Mouse (Mus musculus): ENCODE results near the gene Acap3.

Acap3 gene

GRCm38 (mm10) chr4:155886330-155886729, 5.3 kb upstream of the Acap3 start:
- DNase-seq (ENCODE audit: low spot score in 2 of 2): no peak

GRCm38 (mm10) chr4:155887674-155888073, 3.9 kb upstream of the Acap3 start:
- DNase-seq (ENCODE audit: low spot score in 2 of 2): no peak

DNA sequence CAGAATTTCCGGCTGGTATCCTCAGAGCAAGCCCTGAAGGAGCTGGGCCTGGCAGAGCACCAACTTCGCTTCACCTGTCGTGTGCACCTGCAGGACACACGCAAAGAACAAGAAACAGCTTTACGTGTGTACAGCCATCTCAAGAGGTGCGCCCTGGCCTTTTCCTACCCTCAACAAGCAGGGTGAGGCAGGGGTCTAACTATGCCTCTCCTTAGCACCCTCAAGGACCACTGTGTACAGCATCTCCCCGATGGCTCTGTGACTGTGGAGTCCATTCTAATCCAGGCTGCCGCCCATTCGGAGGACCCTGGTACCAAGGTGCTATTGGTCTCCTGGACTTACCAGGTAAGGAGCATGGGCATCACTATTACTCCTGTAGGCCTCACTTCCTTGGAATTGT, 3.4 kb upstream of the Acap3 start:
- DNase-seq (ENCODE audit: low spot score in 2 of 2): no peak

- no peak for DNase-seq (ENCODE audit: low spot score in 2 of 2)
Observed at GRCm38 (mm10) chr4:155889316-155889715, 2.3 kb upstream of the Acap3 start.

- DNase-seq (ENCODE audit: low spot score in 2 of 2): no peak
Observed at GRCm38 (mm10) chr4:155891011-155891471, 581 bp upstream of the Acap3 start.

GRCm38 (mm10) chr4:155892017-155892416, 395 bp downstream of the Acap3 start:
- DNase-seq (ENCODE audit: low spot score in 2 of 2): peak; percentile 63 to 68

- no peak for DNase-seq (ENCODE audit: low spot score in 2 of 2)
Observed at GRCm38 (mm10) chr4:155892438-155893211, 1.0 kb downstream of the Acap3 start.

- no peak for DNase-seq (ENCODE audit: low spot score in 2 of 2)
Observed at GRCm38 (mm10) chr4:155893212-155893690, 1.6 kb downstream of the Acap3 start.

DNA sequence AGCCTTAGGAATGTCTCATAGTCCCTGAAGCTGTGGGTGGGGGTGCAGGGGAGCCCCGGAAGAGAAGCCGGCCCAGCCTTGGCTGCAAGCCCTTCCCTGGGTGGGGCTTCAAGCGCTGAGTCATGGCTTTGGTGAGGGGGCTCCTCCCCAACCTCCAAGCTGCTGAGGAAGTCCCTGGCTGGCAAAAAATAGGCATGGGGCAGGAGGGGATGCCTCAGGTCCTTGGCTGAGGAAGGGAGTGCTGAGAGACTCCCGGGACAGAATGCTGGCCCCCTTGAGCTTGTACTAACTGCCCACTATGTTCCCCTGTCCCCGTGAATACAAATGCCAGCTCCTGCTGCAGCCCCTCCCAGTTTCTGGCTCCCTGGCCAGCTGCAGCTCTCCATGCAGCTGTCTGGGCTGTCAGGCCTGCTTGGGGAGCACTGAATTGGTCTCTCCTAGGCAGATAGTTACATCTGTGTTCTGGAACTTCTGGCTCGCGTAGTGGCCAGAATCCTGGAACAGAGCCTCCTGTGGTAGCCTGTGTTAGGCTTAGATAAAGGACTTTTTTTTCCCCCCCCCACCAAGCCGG, 2.8 kb downstream of the Acap3 start:
- DNase-seq (ENCODE audit: low spot score in 2 of 2): peak; percentile 72 to 76

DNA sequence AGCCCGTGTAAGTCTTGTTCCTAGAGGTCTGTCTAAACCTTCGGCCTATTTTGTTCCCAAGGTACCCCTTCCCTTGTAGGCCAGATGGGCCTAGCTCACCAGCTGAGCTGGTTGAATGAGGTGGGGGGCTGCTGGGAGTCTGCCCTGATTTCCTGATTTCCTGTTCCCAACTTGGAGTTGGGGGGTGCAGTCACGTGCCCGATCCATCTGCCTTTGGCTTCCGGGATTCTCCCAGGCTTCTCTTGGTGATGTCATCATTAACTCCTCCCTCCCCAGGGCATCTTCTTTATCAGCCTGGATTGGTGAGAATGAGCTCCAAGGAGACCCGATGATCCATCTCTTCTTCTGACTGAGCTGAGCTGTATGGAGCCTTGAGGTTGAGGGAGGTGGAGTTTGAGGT, 3.6 kb downstream of the Acap3 start:
- peak; percentile 70 for DNase-seq (ENCODE audit: low spot score in 2 of 2)

- DNase-seq (ENCODE audit: low spot score in 2 of 2): peak in 1 of 2 experiments; percentile 0
Observed at GRCm38 (mm10) chr4:155895826-155896225, 4.2 kb downstream of the Acap3 start.

DNA sequence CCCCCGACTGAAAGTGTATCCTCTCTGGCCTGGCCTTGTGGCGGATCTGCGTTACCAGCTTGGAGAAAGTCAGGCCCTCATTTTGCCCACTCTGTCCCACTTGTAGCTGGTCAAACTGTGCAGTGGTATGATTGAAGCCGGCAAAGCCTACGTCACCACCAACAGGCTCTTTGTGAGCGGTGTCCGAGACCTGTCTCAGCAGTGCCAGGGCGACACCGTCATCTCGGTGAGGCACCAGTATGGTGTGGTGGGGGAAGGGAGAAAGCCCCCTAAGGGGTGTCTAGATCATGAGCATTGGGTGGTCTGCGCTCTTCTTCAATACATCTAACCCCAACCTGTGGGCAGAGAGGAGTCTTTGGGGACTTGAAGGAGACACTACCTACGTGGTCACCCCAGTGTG, 4.8 kb downstream of the Acap3 start:
- DNase-seq (ENCODE audit: low spot score in 2 of 2): no peak

DNA sequence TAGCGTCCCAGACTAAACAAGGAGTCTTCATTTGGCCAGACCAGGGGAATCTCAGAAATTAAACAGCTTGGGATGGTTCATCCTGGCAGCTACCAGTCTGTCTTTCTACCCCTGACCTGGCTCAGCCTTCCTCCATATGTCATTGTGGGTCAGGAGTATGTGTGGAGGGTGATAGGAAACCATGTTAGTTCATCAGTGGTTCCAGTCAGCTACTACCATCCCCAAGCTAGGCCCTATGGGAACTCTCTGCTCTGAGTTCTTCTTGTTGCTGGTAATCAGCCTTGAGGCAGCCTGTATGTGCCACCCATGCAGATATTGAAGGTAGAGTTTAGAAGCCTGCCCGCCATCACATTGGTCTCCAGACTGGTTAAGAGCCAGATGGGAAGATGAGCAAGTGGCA, 6.7 kb downstream of the Acap3 start:
- DNase-seq (ENCODE audit: low spot score in 2 of 2): no peak

GRCm38 (mm10) chr4:155899355-155899754, 7.7 kb downstream of the Acap3 start:
- DNase-seq (ENCODE audit: low spot score in 2 of 2): no peak

GRCm38 (mm10) chr4:155901205-155901604, 9.6 kb downstream of the Acap3 start:
- DNase-seq (ENCODE audit: low spot score in 2 of 2): peak in 1 of 2 experiments; percentile 22

DNA sequence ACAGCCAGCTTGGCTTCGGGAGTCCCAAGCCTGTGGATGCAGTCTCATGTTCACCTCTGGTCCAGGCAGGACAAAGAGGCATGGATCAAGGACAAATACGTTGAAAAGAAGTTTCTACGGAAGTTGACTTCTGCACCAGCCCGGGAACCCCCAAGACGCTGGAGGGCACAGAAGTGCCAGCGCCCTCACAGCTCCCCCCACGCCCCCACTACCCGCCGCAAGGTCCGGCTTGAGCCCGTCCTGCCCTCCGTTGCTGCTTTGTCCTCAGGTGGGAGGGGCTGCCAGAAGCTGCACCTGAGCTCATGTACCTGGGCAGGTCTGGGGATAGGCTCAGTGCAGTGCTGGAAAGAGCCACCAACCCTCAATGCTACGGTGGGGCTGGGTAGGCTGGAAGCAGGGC, 11.6 kb downstream of the Acap3 start:
- DNase-seq (ENCODE audit: low spot score in 2 of 2): no peak

GRCm38 (mm10) chr4:155904318-155905102, 12.9 kb downstream of the Acap3 start:
- DNase-seq (ENCODE audit: low spot score in 2 of 2): peak in 1 of 2 experiments; percentile 6

DNA sequence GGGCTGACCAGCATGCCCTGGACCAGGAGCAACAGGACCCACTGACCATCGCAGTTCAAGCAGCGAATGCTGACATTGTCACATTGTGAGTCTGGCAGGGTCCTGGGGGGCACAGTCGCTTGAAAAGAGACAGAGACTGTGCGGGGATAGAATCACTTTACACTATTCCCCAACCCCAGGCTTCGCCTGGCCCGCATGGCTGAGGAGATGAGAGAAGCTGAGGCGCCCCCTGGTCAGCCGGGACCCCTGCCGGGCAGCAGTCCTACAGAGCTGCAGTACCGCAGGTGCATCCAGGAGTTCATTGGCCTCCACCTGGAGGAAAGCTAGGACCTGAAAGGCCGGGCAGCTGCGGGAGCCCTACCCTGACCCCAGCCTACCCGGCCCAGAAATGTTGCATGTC, 14.0 kb downstream of the Acap3 start:
- DNase-seq (ENCODE audit: low spot score in 2 of 2): peak in 1 of 2 experiments; percentile 0

DNA sequence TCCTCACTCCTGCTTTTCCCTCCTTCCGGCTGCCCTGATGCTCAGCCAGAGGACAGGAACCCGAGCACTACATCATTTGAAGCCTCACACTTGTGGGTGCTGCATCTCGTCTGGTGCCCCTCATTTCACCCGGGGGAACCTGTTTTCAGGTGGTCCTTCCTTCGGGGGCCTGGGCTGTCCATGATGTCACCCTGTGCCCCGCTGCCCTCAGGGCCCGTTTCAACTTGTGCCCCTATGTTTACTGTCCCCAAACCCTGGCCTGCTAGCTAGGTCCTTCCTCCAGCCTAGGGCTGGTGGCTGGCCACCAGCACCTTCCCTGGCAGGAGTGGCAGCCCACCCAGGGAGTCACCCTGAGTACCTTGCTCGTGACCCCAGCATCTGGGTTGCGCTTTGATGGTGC, 14.5 kb downstream of the Acap3 start:
- DNase-seq (ENCODE audit: low spot score in 2 of 2): peak in 1 of 2 experiments; percentile 1

GRCm38 (mm10) chr4:155907003-155907402, 15.4 kb downstream of the Acap3 start:
- peak in 1 of 2 experiments; percentile 0 for DNase-seq (ENCODE audit: low spot score in 2 of 2)

GRCm38 (mm10) chr4:155908281-155908680, 16.7 kb downstream of the Acap3 start:
- peak in 1 of 2 experiments; percentile 0 for DNase-seq (ENCODE audit: low spot score in 2 of 2)

DNA sequence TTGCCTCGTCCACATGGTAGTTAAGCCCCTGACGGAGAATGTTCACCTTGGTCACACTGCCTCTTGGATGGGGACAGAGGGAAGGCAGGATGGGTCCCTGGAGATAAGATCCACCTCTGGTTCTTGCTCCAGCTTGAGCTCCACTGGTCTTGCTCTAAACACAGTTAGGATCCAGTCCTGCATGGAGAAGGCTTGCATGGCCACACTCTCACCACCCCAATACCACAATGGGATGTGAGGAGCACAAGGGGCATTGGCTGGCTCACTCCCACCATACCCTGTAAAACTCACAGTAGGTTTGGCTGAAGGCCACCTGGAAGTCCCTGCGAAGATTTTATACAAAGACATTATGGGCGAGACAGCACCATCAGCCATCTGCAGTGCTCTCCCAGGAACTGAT, 17.1 kb downstream of the Acap3 start:
- no peak for DNase-seq (ENCODE audit: low spot score in 2 of 2)

Measured in right cerebral cortex, postnatal 36 days (tissue).